Mouse (Mus musculus): ENCODE results near the gene Mcoln3.

Mcoln3 gene

GRCm38 (mm10) chr3:146174215-146174614 lies 57.0 kb downstream of the Mcoln3 start:
- DNase-seq (ENCODE audit: low read depth, low spot score): no peak

DNA sequence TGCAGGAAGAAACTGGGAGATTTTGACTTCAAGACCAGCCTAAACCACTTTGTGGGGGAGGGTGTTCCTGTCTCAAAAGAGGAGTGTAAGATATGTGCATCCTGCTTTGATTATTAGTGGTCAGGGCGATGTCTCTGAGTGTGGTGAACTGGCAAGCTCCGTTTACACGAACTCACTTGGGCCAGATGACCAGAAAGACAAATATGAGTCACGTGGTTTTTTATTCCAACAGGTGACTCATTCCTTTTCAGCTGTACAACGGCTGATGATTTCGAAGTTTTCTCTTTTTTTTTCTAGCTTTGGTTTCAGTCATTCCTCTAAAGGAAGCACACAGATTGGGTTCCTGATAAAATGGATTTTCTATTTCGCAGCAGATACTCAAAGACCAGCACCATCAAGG lies 60.0 kb downstream of the Mcoln3 start:
- DNase-seq (ENCODE audit: low read depth, low spot score): no peak

- peak; percentile 90 for DNase-seq (ENCODE audit: low read depth, low spot score)
Observed at GRCm38 (mm10) chr3:146177748-146178582, 60.7 kb downstream of the Mcoln3 start.

DNA sequence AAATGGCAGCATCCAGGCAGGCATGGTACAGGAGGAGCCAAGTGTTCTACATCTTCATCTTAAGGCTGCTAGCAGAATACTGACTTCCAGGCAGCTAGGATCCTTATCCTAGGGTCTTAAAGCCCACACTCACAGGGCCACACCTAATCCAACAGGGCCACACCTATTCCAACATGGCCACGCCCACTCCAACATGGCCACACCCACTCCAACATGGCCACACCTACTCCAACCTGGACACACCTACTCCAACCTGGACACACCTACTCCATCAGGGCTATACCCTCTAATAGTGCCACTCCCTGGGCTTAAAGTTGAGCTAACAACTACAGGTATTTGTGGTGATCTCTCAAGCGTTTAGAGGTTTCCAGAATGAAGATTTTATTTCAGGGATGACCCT lies 63.1 kb downstream of the Mcoln3 start:
- DNase-seq (ENCODE audit: low read depth, low spot score): peak; percentile 51

- DNase-seq (ENCODE audit: low read depth, low spot score): peak; percentile 71
Observed at GRCm38 (mm10) chr3:146180986-146181385, 63.7 kb downstream of the Mcoln3 start.

DNA sequence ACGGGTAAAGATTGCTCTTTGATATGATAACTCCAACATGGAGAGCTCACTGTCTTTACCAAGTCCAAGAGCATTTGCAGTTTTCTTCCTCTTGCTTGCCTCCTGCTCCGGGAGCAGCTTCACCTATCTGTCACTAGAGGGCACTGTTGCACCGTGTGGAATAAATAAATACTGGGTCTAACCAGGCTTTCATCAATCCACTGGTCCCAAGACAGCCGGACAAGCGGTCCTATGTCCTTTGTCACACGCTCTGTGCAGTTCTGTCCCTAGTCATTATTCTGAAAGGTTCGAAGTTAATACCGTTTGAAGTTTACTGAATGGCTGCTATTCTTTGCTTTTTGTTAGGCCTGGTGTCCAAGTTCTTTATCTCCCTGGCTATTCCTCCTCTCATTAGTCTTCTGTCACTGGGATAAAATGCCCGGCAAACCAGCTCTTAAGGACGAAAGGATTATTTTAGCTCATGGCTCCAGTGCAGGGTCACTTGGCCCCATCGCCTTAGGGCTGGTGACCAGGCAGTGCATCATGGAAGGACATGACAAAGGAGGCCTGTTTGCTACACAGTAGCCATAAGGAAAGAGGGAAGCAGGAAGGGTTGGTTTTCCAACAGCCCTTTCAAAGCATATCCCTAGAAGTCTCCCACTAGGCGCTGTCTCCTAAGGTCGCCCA lies 67.9 kb downstream of the Mcoln3 start:
- DNase-seq (ENCODE audit: low read depth, low spot score): peak; percentile 77

DNA sequence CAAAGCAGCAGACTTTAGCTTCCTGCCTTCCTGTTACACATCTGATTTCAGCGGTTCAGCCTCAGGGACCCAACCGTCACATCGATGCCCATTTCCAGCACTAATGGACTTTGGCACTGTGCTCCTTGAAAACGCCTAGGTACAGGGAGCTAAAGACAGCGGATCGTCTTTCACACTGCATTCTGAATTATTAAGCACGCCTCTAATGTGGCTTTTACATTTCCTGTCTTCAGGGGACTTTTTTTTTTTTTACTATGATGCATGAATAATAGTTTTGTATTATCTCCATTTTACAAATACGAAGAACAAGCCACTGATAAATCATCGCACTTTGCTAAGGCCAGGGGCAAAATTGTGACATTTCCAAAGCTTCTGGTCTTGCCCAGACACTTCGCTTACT lies 68.8 kb downstream of the Mcoln3 start:
- peak; percentile 25 for DNase-seq (ENCODE audit: low read depth, low spot score)

DNA sequence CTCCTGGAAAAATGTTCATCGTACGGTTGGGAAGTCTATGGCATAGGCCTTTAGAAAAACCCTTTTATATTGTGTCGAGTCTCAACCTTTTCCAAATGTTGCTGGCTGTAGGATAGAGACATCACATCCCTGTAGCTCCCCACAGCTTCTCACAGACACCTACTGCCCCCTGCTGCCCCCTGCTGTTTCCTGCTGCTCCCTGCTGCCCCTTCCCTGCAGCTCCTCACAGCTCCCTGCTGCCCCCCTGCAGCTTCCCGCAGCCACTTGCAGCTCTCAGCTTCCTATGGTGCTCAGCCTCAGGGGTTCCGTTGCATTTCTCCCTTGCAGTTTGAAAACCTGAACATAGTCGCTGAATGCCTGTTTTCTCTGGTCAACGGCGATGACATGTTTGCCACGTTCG lies 72.7 kb downstream of the Mcoln3 start:
- DNase-seq (ENCODE audit: low read depth, low spot score): peak; percentile 34

All from CD4-positive, CD25-positive, alpha-beta regulatory T cell, adult 2 months (primary cell).